Mouse (Mus musculus) bone marrow, adult 2 months (tissue): Measurements from ENCODE around the gene Nrap.

Experiments used
- CTCF ChIP-seq: fragments of 200-500 bp; IDR thresholded peaks from 2 replicates; pipeline ENCODE4 v1.5.1; 2011; ENCODE audit warnings: low read length, control low read depth; ENCODE audit not compliant: control insufficient read depth, insufficient read depth
- POLR2A ChIP-seq: fragments of 200-500 bp; IDR thresholded peaks from 2 replicates; pipeline ENCODE4 v1.6.1; 2011; ENCODE audit warnings: low read depth, mild to moderate bottlenecking, control low read depth, low read length, borderline replicate concordance; ENCODE audit not compliant: control insufficient read depth

- no peak for TF ChIP-seq CTCF
- no peak for TF ChIP-seq POLR2A
Measured at GRCm38 (mm10) chr19:56297264-56297663, 92.6 kb downstream of the Nrap start.
